Mouse (Mus musculus): ENCODE measurements around the gene Cend1. TPM values are rescaled to one million over a fixed set of nuclear protein-coding genes. Genes with fewer than 3 reads are reported as not detected.

Gene Cend1
- total and polyA plus RNA-seq, 2 experiments = 0.09 TPM; not detected in 1

- no peaks in the 10 kb centered on the region for H3K27me3 ChIP-seq (ENCODE audit: control insufficient read depth, insufficient read depth, low read length)
These were observed 35.4 kb upstream of the Cend1 start for GRCm38 (mm10) chr7:141464603-141465201.

DNA sequence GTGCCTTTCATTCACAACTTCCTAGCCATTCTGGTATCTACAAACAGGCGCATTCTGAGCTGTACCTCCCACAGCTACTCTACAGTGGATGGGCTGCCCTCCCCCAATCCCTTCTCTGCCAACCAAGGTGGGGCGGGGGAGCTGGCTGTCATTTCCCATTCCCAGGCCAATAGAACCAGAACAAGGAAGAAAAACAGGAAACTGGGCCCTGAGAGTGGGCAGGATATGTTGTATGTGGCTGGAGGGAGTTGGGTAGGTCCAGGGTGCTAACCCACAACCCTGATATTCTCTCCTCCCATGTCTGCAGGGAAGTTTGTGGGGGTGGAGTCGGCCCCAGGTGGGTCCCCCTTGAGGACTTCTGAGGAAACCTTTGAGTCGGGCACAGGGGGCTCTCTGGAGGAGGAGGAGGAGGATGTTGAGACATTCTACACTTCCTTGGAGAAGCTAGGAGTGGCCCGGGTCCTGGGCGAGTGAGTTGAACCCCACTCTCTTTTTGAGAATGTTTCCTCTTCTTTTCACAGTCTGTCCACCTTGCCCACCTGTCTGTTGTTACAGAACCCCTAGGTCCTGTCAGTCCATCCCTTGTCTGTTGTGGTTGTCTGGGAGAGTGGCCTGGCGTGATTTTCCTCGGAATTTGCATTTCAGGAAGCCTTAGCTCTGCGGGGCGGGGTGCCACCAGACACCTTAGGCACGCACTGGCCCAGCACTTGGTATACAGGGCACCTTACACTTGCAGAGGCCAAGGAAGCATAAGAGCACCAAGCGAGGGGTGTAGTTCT, 34.7 kb upstream of the Cend1 start:
- Histone ChIP-seq H3K27ac (replicated peaks; ENCODE audit: insufficient read depth, low read depth, low read length) (peak overlapping the region; percentile 38), H3K9ac (ENCODE audit: low read depth, low read length) (peak overlapping the region; percentile 39), H3K4me1 (ENCODE audit: control insufficient read depth, insufficient read depth, low read length) (peaks cover 14% of the 10 kb centered on the region), H3K36me3 (ENCODE audit: control insufficient read depth, insufficient read depth, low read length) (peaks cover 4% of the 10 kb centered on the region; the same call in 1 of the 2 replicates), H3K79me2 (ENCODE audit: control insufficient read depth, insufficient read depth, low read length) (no peaks in the 10 kb centered on the region), H3K4me3 (ENCODE audit: insufficient read depth, low read depth, low read length) (peak overlapping the region; percentile 48), H3K27me3 (ENCODE audit: control insufficient read depth, insufficient read depth, low read length) (no peaks in the 10 kb centered on the region)
- no peak for TF ChIP-seq POLR2A (IDR thresholded peaks at IDR 0.05; ENCODE audit: extremely low read depth, insufficient read depth, low read length)
- DNase-seq (ENCODE audit: extremely low read depth, low read depth, low spot score) = no peak
- 65% methylated on average over 12 of the region's 12 CpGs for WGBS

More at GRCm38 (mm10) chr7:141464603-141465201, 35.4 kb upstream of the Cend1 start:
- Histone ChIP-seq H3K27ac (replicated peaks; ENCODE audit: insufficient read depth, low read depth, low read length) (peak overlapping the region; percentile 38), H3K79me2 (ENCODE audit: control insufficient read depth, insufficient read depth, low read length) (no peaks in the 10 kb centered on the region), H3K9ac (ENCODE audit: low read depth, low read length) (peak overlapping the region; percentile 39), H3K4me3 (ENCODE audit: insufficient read depth, low read depth, low read length) (peak overlapping the region; percentile 48), H3K36me3 (ENCODE audit: control insufficient read depth, insufficient read depth, low read length) (peaks cover 2% of the 10 kb centered on the region; the same call in 1 of the 2 replicates), H3K4me1 (ENCODE audit: control insufficient read depth, insufficient read depth, low read length) (peaks cover 18% of the 10 kb centered on the region)
- 30% methylated on average over 38 of the region's 38 CpGs for WGBS
- TF ChIP-seq CTCF (IDR thresholded peaks at IDR 0.05; ENCODE audit: low read depth, low read length) = no peak
- no peak for TF ChIP-seq POLR2A (IDR thresholded peaks at IDR 0.05; ENCODE audit: extremely low read depth, insufficient read depth, low read length)
- no peak for DNase-seq (ENCODE audit: extremely low read depth, low read depth, low spot score)

DNA sequence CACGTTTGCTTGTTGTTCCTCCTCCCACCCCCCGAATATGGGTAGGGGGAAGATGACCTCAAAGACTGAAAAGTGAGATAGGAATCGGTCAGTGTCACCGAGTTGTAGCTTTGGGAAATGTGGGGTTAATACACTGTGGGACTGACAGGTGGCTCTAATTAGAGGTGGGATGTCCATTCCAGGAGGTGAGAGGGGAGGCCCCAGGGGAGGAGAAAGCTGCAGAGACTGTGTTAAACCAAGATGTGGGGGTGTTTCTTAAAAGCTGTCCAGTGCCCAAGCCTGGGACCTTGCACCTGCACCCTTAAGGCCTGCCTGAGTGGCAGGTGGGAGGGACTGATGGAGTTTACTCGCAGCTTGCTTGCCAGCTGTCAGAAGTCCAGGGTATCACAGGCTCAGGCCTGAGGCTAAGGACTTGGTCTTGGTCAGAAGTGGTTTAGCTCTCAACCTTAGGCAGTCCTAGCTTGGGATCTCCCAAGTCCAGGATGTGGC, 33.1 kb upstream of the Cend1 start:
- H3K27ac ChIP-seq (replicated peaks; ENCODE audit: insufficient read depth, low read depth, low read length) = peak overlapping the region; percentile 45

DNA sequence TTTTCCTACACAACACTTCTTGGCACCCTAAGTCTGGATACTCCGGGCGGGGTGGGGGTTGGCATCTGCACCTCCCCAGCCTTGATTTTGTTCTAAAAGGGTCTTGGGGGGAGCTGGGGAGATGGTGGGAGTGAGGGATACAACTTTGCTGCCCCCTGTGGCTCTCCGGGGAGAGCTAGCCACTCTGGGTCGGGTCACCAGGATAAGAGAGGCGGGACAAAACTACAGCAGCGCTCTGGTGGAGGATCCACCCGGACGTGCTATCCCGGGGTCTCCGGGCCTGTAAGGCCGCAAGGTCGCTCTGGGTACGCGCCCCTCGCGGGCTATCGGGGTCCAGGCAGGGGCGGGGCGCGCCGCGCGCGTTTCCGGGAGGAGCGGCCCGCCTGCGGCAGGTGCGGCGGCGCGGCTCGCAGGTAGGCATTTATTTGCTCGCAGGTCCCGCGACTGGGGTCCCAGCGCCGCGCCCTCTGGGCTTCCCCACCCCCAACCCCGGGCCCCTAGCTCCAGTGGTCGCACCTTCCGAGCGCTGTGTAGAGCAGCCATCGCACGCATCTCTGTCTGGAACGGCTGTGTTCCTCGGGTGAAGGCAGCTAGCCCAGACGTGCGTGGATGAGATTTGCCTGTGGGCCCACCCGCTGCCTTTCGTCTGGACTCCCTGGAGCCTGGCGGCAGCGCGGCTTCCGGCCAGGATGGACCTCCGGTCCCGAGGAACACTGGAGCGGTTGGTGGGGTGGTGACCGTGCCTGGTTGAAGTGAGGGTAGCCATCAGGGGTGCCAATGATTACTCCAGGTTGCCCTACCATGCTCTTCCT, 32.4 kb upstream of the Cend1 start:
- Histone ChIP-seq H3K79me2 (ENCODE audit: control insufficient read depth, insufficient read depth, low read length) (peaks cover 5% of the 10 kb centered on the region; the same call in 1 of the 2 replicates), H3K9ac (ENCODE audit: low read depth, low read length) (peak overlapping the region; percentile 70), H3K36me3 (ENCODE audit: control insufficient read depth, insufficient read depth, low read length) (peaks cover 19% of the 10 kb centered on the region; the same call in 1 of the 2 replicates), H3K27me3 (ENCODE audit: control insufficient read depth, insufficient read depth, low read length) (no peaks in the 10 kb centered on the region), H3K4me3 (ENCODE audit: insufficient read depth, low read depth, low read length) (peak overlapping the region; percentile 68), H3K4me1 (ENCODE audit: control insufficient read depth, insufficient read depth, low read length) (peaks cover 20% of the 10 kb centered on the region; the same call in 1 of the 2 replicates), H3K27ac (replicated peaks; ENCODE audit: insufficient read depth, low read depth, low read length) (peak overlapping the region; percentile 52)
- DNase-seq (ENCODE audit: extremely low read depth, low read depth, low spot score) = no peak
- TF ChIP-seq POLR2A (IDR thresholded peaks at IDR 0.05; ENCODE audit: extremely low read depth, insufficient read depth, low read length) (no peak), CTCF (IDR thresholded peaks at IDR 0.05; ENCODE audit: low read depth, low read length) (peak; percentile 27; the same call in 1 of the 2 replicates)
- 5% methylated on average over 59 of the region's 59 CpGs for WGBS

More for the DNA sequence above, 33.1 kb upstream of the Cend1 start:
- Histone ChIP-seq H3K27me3 (ENCODE audit: control insufficient read depth, insufficient read depth, low read length) (no peaks in the 10 kb centered on the region), H3K4me1 (ENCODE audit: control insufficient read depth, insufficient read depth, low read length) (peaks cover 13% of the 10 kb centered on the region), H3K36me3 (ENCODE audit: control insufficient read depth, insufficient read depth, low read length) (peaks cover 17% of the 10 kb centered on the region; the same call in 1 of the 2 replicates), H3K9ac (ENCODE audit: low read depth, low read length) (peak overlapping the region; percentile 70), H3K4me3 (ENCODE audit: insufficient read depth, low read depth, low read length) (peak overlapping the region; percentile 68), H3K79me2 (ENCODE audit: control insufficient read depth, insufficient read depth, low read length) (peaks cover 1% of the 10 kb centered on the region; the same call in 1 of the 2 replicates)
- TF ChIP-seq POLR2A (IDR thresholded peaks at IDR 0.05; ENCODE audit: extremely low read depth, insufficient read depth, low read length) (no peak), CTCF (IDR thresholded peaks at IDR 0.05; ENCODE audit: low read depth, low read length) (no peak)
- DNase-seq (ENCODE audit: extremely low read depth, low read depth, low spot score) = peak; percentile 76
- 13% methylated on average over 5 of the region's 5 CpGs for WGBS

- Histone ChIP-seq H3K27me3 (ENCODE audit: control insufficient read depth, insufficient read depth, low read length) (no peaks in the 10 kb centered on the region), H3K79me2 (ENCODE audit: control insufficient read depth, insufficient read depth, low read length) (peaks cover 8% of the 10 kb centered on the region; the same call in 1 of the 2 replicates), H3K9ac (ENCODE audit: low read depth, low read length) (peak within 1 kb of the TSS; percentile 70), H3K36me3 (ENCODE audit: control insufficient read depth, insufficient read depth, low read length) (peaks cover 19% of the 10 kb centered on the region; the same call in 1 of the 2 replicates), H3K4me3 (ENCODE audit: insufficient read depth, low read depth, low read length) (peak within 1 kb of the TSS; percentile 68), H3K4me1 (ENCODE audit: control insufficient read depth, insufficient read depth, low read length) (peaks cover 22% of the 10 kb centered on the region; the same call in 1 of the 2 replicates), H3K27ac (replicated peaks; ENCODE audit: insufficient read depth, low read depth, low read length) (peak within 1 kb of the TSS; percentile 52)
- no peak for DNase-seq (ENCODE audit: extremely low read depth, low read depth, low spot score)
- no peak for TF ChIP-seq POLR2A (IDR thresholded peaks at IDR 0.05; ENCODE audit: extremely low read depth, insufficient read depth, low read length)
- no peak for TF ChIP-seq CTCF (IDR thresholded peaks at IDR 0.05; ENCODE audit: low read depth, low read length)
- 71% methylated on average over 15 of the region's 15 CpGs for WGBS
These were observed 31.3 kb upstream of the Cend1 start, which contains the start of gene Cracr2b for GRCm38 (mm10) chr7:141460391-141461113. TSS of gene Cracr2b (plus strand) at chr7:141461094.

Data from liver, adult 2 months (tissue).